Mouse (Mus musculus): Measurements from ENCODE around the gene Kdm2a.

Kdm2a gene

DNA sequence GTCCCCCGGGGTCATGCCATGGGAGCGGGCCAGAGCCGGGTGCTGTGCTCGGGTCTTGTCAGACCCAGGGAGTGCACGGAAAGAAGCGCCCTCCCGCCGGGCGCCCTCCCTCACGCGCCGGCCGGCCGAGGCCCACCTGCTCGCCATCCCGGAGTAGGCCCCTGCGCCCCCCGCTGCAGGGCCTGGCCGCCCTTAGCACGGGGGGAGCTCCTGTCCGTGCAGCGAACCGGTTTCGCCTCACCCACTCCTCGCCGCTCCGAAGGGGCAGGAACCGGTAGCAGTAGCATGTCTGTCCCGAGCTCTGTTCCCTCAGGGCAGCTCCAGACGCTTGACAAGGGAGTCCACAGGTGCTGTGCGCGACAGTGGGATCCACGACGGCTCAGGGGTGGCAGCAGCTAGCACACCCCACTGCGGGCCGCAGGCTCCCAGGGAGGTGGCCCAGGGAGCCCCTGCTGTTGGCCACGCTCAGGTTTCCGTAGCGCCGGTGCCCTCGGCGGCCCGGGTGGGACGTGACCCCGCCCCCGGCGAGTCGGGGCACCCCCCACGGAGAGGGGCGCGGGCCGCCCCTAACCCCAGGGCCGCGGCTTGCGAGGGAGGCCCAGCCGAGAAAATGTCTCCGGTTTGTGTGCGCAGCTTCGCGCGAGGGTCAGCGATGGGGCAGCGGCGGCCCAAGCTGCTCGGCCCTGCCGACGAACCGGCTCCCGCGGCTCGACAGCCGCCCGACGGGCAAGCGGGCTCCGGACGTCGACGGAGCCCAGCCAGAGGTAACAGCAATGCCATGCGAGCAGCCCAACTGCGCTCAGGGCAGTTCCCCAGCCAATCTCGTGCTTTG is at the start of gene Kdm2a:
Kdm2a (minus strand) TSS at position 488 of the 832 bp plus-strand sequence.
- peak; percentile 52 for DNase-seq (ENCODE audit: low spot score)

GRCm38 (mm10) chr19:4447445-4447844 is 49.4 kb upstream of the Kdm2a start:
- no peak for DNase-seq (ENCODE audit: low spot score)

- no peak for DNase-seq (ENCODE audit: low spot score)
These were observed 48.8 kb upstream of the Kdm2a start for GRCm38 (mm10) chr19:4446661-4447420.

GRCm38 (mm10) chr19:4442408-4442807 is 44.3 kb upstream of the Kdm2a start:
- DNase-seq (ENCODE audit: low spot score): peak; percentile 53

GRCm38 (mm10) chr19:4441621-4442161 is 43.6 kb upstream of the Kdm2a start:
- DNase-seq (ENCODE audit: low spot score): no peak

GRCm38 (mm10) chr19:4441090-4441591 is 43.1 kb upstream of the Kdm2a start:
- peak; percentile 47 for DNase-seq (ENCODE audit: low spot score)

GRCm38 (mm10) chr19:4440222-4440621 is 42.1 kb upstream of the Kdm2a start:
- DNase-seq (ENCODE audit: low spot score): no peak

DNA sequence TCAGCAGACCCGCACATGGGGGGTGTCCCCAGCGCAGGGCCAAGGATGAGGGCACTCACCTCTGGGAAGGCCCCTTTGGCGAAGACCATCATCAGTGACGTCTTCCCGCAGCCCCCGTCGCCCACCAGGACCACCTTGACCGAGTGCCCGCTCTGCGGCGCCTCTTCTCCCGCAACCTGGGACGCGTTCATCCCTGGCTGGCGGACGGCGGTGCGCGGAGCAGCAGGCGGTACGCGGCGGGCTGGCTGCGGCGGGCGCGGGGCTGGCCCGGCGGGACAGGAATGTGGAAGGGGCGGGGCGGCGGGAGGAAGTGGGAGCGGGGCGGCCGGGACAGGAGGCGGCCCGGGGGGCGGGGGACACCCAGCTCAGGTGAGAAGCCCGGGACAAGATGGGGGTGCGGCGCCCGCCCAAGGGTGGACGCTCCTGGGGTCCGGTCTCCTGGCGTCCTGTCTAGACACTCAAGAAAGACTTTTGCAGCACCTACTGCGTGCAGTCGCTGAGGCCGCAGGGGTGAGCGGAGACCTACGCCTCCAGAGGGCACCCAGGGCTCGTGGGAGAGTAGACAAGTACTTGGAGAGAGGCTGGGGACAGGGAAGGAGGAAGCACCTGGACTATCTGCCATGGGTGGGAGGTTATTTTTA is 41.2 kb upstream of the Kdm2a start, which contains the start of gene Rhod:
Rhod (minus strand) TSS at position 272 of the 641 bp plus-strand sequence.
- DNase-seq (ENCODE audit: low spot score): no peak

GRCm38 (mm10) chr19:4438791-4439160 is 40.7 kb upstream of the Kdm2a start:
- DNase-seq (ENCODE audit: low spot score): no peak

DNA sequence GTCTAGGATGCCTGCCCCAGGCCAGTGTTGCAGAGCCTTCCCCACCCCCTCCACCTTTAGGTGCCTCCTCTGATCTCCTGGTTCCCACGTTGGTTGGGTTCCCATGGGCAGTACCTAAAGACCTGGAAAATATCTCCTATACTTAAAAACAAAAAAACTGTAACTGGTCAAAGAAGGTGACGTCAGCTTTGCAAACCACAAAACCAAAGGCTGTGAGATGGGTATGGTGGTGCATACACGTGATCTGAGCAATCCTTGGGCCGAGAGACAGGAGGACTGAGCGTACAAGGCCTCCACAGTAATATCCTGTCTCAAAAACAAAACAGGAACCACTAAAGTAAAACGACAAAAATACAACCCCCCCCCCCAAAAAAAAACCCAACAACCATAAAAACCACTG is 39.8 kb upstream of the Kdm2a start:
- no peak for DNase-seq (ENCODE audit: low spot score)

DNA sequence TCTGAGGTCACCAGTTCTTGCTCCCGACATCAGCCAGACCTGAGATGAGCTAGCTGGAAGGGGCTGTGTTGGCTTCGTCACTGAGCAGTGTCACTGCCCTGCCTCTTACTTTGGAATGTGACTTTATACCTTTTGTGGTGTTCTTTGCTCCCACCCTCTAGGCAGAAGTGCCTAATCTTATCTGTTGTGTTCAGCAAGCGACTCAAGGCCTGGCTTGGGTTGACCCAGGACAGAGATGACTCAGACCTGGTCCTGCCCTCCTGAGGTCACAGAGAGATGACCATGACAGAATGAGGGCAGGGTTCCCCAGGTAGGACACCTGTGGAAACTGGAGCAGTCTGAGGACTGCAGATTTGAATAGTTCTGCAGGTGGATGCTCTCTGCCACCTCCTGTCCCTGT is 38.2 kb upstream of the Kdm2a start:
- DNase-seq (ENCODE audit: low spot score): no peak

DNA sequence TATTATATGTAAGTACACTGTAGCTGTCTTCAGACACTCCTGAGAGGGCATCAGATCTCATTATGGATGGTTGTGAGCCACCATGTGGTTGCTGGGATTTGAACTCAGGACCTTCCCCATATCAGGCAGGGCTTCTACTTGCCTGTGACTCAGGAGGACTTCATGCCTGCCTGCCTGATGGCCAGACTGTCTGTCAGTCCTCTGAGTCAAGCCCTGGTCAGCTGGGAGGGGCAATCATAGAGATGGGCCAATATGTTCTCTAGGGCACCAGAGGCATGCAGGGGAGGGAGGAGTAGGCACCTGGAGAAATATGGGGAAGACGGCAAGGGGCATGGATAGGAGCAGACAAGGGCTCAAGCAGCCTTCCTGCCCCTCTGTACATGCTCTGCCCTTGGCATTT is 36.9 kb upstream of the Kdm2a start:
- DNase-seq (ENCODE audit: low spot score): no peak

DNA sequence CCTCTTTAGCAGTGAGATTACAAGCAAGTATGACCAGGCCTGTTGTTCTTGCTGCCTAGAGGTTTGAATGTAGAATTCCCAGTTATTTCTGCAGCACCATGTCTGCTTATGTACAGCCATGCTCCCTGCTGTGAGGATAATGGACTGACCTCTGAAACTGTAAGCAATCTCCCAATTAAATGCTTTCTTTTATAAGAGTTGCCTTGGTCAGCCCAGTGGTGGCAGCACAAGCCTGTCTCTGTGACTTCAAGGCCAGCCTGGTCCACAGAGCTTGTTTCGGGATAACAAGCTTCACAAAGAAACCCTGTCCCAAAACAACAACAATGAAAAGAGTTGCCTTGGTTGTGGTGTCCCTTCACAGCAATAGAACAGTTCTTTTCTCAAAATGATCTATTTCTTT is 35.7 kb upstream of the Kdm2a start:
- no peak for DNase-seq (ENCODE audit: low spot score)

GRCm38 (mm10) chr19:4430091-4430620 is 32.1 kb upstream of the Kdm2a start:
- DNase-seq (ENCODE audit: low spot score): no peak

DNA sequence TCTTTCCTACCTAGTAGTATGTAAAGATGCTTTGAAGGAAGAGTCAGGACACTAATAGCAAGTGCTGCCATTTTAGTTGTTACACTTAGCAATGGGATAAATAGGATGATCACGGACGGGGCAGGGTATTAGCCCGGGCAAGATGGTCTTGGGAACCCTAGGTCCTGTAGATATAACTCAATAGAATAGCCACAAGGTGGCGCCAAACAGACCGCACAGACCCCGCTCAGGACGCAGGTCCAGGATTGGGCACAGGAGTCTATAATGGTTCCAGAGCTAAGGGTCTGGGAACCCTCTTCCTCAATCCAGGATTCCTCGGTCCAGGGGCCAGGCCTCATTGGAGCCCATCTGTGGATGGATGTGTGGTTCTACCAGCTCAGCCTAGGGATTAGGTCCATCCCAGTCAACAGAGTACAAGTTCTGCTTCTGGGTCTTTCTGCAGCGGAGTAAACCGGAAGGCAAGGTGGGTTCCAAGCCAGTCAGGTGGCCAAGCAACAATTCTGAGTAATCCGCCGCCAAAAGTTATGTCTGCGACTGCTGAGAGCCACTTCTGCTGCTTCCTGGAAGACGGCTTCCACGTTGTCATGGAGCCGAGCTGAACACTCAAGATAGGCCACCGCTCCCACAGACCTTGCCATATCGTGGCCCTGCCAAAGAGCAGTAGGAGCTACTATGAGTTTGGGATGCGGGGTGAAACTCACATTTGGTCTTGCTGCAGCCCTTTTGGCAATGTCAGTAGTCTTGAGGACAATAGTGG is 27.7 kb upstream of the Kdm2a start:
- no peak for DNase-seq (ENCODE audit: low spot score)

DNA sequence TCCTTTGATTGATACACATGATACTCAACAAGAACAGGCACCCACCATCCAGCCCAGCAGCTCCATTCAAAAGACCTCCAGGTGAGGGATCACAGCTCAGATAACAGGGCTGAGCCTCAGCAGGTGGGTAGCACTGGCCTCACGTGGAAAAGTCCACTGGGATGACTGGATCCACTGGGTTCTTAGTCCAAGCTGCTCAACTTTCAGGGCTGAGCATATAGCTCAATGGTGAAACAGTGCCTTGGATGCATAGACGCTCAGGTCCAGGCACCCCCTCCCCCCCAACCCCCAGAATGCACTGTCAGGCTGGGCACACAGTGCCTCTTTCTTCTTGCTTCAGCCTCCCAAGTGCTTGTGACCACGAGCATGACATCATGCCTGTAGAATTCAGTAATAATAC is 24.9 kb upstream of the Kdm2a start:
- DNase-seq (ENCODE audit: low spot score): no peak

- DNase-seq (ENCODE audit: low spot score): no peak
These were observed 24.5 kb upstream of the Kdm2a start for GRCm38 (mm10) chr19:4422581-4422980.

DNA sequence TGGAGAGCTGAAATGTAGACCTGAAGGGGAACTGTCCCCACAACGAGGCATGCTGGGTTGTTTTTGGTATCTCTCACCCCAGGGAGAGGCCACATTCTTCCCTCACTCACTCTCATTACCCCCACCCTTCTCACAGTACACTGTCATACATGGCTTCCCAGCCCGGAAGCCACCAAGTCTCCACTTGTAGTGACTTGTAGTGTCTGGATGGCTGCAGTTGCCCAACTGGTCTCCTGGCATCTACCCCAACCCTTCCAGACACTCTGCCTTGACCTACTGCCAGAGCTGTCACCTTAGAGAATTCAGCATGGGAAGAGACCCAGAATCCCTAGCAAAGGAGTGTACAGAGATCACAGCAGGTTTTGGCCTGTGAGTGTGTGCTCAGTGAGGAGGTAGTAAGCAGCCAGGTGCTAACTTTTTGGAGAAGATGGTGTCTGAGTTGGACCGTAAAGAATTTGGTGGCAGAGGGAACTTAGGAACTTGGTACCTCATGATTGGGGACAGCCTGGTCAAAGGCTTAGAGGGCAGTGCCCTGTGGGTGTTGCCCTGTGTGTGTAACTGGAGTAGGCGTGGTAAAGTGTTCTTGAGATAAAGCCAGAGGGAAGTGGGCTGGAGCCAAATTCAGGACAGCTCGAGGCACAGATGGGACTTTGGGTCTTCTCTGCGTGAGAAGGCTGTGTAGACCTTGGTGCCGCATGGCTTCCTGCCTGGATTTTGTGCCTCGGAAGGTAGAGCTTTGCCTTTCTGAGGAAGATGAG is 22.2 kb upstream of the Kdm2a start:
- no peak for DNase-seq (ENCODE audit: low spot score)

GRCm38 (mm10) chr19:4419711-4420110 is 21.6 kb upstream of the Kdm2a start:
- no peak for DNase-seq (ENCODE audit: low spot score)

GRCm38 (mm10) chr19:4417713-4418112 is 19.6 kb upstream of the Kdm2a start:
- DNase-seq (ENCODE audit: low spot score): no peak

DNA sequence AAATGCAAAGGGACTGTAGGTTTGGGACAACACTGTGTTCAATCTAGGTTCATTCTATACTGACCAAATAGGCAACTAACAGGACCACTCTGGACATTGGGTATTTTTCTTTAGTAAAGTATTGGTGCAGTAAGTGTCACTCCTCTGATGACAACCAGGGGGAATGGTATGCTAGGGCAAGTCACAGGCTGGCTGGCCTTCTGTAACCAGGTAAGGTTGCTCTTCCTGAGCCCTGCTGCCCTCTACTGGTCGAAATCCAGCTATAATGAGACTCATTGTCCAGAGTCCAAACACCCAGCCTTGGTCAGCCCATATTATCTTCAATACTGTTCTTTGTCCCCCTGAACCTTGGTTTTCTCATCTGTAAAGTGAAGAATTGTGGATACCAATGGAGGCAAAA is 19.1 kb upstream of the Kdm2a start:
- DNase-seq (ENCODE audit: low spot score): peak; percentile 46

All from spleen, adult 12 weeks (tissue).